Mouse (Mus musculus): ENCODE measurements around the gene Mmp9.

Mmp9 gene

GRCm38 (mm10) chr2:164955725-164956124 lies 15.1 kb downstream of the Mmp9 start:
- in situ Hi-C loops (cut with MboI): no loop called here

GRCm38 (mm10) chr2:164956195-164956594 lies 15.6 kb downstream of the Mmp9 start:
- in situ Hi-C loops (cut with MboI): no loop called here

GRCm38 (mm10) chr2:164957548-164958315 lies 17.2 kb downstream of the Mmp9 start:
- in situ Hi-C loops (cut with MboI): no loop called here

- in situ Hi-C loops (cut with MboI): no loop called here
These were observed 20.3 kb downstream of the Mmp9 start, which contains the start of gene Slc12a5 for GRCm38 (mm10) chr2:164960716-164961441. TSS of gene Slc12a5 (plus strand) at chr2:164960802.

- in situ Hi-C loops (cut with MboI): no loop called here
These were observed 21.1 kb downstream of the Mmp9 start for GRCm38 (mm10) chr2:164961506-164962182.

- in situ Hi-C loops (cut with MboI): no loop called here
These were observed 21.6 kb downstream of the Mmp9 start for GRCm38 (mm10) chr2:164962183-164962580.

- in situ Hi-C loops (cut with MboI): no loop called here
These were observed 23.8 kb downstream of the Mmp9 start for GRCm38 (mm10) chr2:164964242-164964894.

- in situ Hi-C loops (cut with MboI): no loop called here
These were observed 24.4 kb downstream of the Mmp9 start for GRCm38 (mm10) chr2:164964981-164965380.

- in situ Hi-C loops (cut with MboI): no loop called here
These were observed 25.8 kb downstream of the Mmp9 start for GRCm38 (mm10) chr2:164966381-164966780.

- in situ Hi-C loops (cut with MboI): no loop called here
These were observed 26.6 kb downstream of the Mmp9 start for GRCm38 (mm10) chr2:164967193-164967592.

- in situ Hi-C loops (cut with MboI): no loop called here
These were observed 27.3 kb downstream of the Mmp9 start for GRCm38 (mm10) chr2:164967761-164968440.

GRCm38 (mm10) chr2:164968451-164968851 lies 27.9 kb downstream of the Mmp9 start:
- in situ Hi-C loops (cut with MboI): no loop called here

- in situ Hi-C loops (cut with MboI): no loop called here
These were observed 28.8 kb downstream of the Mmp9 start for GRCm38 (mm10) chr2:164969348-164969781.

GRCm38 (mm10) chr2:164970631-164971196 lies 30.1 kb downstream of the Mmp9 start:
- in situ Hi-C loops (cut with MboI): no loop called here

- in situ Hi-C loops (cut with MboI): no loop called here
These were observed 32.1 kb downstream of the Mmp9 start for GRCm38 (mm10) chr2:164972646-164973045.

GRCm38 (mm10) chr2:164975611-164976010 lies 35.0 kb downstream of the Mmp9 start:
- in situ Hi-C loops (cut with MboI): no loop called here

- in situ Hi-C loops (cut with MboI): no loop called here
These were observed 39.2 kb downstream of the Mmp9 start for GRCm38 (mm10) chr2:164979749-164980148.

GRCm38 (mm10) chr2:164985962-164986361 lies 45.4 kb downstream of the Mmp9 start:
- in situ Hi-C loops (cut with MboI): no loop called here

GRCm38 (mm10) chr2:164986371-164987027 lies 45.9 kb downstream of the Mmp9 start:
- in situ Hi-C loops (cut with MboI): no loop called here

- in situ Hi-C loops (cut with MboI): no loop called here
These were observed 48.2 kb downstream of the Mmp9 start for GRCm38 (mm10) chr2:164988777-164989176.

- in situ Hi-C loops (cut with MboI): no loop called here
These were observed 50.5 kb downstream of the Mmp9 start for GRCm38 (mm10) chr2:164991111-164991510.

All from mature B cell (primary cell).